Mouse (Mus musculus): ENCODE results near the gene Thbs4.

DNA sequence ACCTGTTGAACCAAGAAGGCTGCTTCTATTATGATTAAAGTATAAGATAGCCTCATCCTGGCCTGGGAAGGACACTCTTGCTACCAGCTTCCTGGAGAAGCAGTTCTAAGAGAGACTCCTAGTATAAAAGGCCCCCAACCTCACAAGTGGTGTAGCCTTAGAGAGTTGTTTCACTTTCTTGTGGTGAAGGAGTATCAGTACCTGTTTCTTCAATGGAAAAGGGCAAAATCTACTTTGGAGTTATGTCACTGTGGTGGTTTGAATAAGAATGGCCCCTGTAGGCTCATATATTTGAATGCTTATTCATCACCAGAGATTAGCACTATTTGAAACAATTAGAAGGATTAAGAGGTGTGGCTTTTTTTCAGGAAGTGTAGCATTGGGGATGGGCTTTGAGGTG lies 12.2 kb upstream of the Thbs4 start:
- TF ChIP-seq CTCF (IDR thresholded peaks at IDR 0.05; ENCODE audit: low read depth) = no peak
- TF ChIP-seq EP300 (IDR thresholded peaks at IDR 0.05; ENCODE audit: low read depth) = no peak
